Mouse (Mus musculus) erythroid progenitor cell, adult 5-6 weeks (primary cell): Measurements from ENCODE around the gene Harbi1. TPM values are rescaled to one million over a fixed set of nuclear protein-coding genes. Genes with fewer than 3 reads are reported as not detected.

Source experiments
- ATAC-seq: replicated peaks from 2 replicates; pipeline ENCODE4 v1.8.0; 2016; ENCODE audit warnings: moderate number of reproducible peaks, mild to moderate bottlenecking, moderate TSS enrichment, inconsistent platforms; ENCODE audit not compliant: poor library complexity, low FRiP score, severe bottlenecking
- total RNA-seq, 2 experiments: library from RNA; stranded (forward) in 1 of 2; stranded (reverse) in 1 of 2; fragments of 150-400 nt in 1 of 2; fragments of 186-747, 209-891 nt in 1 of 2; gene quantifications; 2 replicates each; pipeline versions ENCODE4 v1.2.3 to v1.2.4; 2015 to 2017; ENCODE audit warnings: low replicate concordance in 2 of 2

The Harbi1 gene
- 0.84 TPM in 1 of 2 replicates, not detected in the other for total RNA-seq (2015; ENCODE audit: low replicate concordance)
- 0.15 and 1.8 TPM in 2 replicates for total RNA-seq (2017; ENCODE audit: low replicate concordance)

DNA sequence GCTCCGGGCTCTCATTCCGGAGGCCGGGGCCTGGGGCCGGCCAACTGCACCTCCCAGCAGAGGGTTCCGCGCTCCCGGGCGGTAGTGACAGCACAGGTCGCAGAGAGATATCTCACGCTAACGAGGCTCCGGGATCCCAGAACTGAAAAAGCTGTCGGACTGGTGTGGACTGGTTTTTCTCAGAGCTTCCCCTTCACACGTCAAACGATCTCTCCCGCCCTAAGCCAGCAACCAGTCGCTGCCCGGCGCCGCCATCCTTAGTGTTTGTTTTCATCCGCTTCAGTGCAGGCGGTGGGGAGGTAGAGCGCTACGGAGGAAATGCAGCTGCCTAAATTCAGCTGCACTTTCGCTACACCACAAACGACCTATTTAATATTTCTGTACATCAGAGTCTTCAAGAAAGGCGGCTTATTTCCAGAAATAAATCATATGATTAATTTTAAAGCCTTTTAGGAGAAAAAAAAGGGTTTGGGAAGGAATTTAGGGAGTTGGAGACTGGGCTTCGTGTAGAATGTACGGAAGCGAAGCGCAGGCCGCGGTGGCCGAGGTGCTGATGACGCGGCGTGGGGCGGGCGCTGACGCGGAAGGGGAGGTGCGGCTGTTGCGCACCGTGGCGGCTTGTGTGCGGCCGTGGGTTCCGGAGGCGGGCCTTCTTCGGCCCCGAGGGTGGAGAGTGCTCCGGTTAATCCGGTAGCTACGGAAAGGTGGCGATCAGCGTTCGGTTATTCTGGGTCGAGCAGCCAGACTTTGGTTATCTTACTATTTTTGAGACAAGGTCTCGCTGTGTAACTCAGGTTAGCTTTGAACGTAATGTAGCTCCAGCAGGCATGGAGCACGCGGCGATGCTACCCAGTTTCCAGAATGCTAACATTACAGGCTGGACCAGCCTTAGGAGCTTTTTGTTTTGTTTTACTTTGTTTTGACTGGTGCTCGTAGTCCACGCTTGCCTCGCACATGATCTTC is at the start of gene Harbi1, which contains the start of gene Atg13:
Gene Harbi1, plus strand, starts transcription at position 581 of the 963 bp plus-strand sequence.
Gene Atg13, minus strand, starts transcription at position 305 of the 963 bp plus-strand sequence.
- peak; percentile 98 for ATAC-seq

DNA sequence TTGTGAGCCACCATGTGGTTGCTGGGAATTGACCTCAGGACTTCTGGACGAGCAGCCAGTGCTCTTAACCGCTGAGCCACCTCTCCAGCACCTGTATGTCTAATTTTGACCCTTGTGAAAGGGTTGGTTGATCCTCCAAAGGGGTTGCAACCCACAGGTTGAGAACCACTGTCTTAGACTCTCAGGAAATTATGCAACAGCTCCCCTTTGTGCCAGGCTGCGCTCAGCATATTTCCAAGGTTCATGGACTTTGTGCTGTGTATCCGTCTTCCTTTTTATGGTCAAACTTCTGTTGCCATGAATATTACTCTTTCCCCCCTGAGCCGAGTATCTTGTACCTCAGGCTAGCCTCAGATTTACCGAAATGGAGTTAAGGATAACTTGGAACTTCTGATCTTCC is 49.7 kb upstream of the Harbi1 start:
- no peak for ATAC-seq

DNA sequence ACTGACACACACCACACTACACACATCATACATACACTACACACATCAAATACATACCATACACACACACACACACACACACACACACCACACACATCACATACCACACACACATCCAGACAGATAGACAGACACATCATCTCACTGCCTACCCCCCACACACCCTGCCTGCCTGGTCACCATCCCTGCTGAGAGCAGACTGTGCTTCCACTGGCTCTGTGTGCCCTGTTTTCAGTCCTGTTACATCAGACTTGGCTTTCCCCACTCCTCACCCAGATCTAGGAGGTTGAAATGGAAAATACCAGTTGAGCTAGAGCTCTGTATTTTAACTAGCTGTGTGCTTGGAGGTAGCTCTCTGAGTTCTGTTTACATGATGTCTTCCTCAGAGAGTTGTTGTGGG is 45.9 kb upstream of the Harbi1 start:
- ATAC-seq: no peak

DNA sequence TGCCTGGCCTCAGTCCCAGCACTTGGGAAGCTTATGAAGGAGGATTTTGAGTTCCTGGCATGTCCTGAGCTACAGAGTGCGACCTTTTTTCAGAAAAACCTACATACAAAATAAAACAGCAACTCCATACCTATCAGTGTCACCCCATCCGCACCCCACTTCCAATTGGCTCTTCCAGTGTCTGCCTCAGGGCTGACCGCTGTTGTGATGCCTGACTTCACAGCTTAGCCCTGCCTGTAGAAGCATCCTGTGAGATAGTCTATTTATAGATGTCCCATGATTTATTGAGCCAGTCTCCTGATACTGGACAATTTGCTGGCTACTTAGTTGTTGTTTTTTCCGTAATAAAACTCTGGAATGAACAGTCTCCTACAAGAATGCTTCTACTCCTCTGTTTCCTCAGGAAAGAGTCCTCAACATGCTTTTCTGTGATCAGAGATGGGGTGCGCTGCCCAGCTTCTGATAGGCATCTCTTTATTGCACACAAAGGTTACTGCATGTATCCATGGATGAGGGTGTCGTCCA is 44.2 kb upstream of the Harbi1 start:
- no peak for ATAC-seq

DNA sequence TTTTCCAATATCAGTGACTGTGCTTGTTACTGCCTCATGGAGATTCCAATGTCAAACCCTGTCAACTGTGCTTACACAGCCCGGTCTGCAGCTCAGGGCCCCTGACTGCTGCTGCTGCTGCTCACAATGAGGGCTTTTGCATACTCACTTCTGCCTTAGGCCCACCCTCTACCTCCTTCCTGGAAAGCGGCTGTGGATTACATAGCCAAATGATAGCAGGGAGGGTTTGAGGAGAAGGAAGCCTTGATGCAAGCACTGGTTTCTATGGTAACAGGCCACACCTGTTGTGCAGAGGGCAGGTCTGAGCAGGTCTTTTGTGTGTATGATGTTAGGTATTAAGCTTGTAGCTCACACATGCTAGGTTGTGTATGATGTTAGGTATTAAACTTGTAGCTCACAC is 42.9 kb upstream of the Harbi1 start:
- no peak for ATAC-seq

DNA sequence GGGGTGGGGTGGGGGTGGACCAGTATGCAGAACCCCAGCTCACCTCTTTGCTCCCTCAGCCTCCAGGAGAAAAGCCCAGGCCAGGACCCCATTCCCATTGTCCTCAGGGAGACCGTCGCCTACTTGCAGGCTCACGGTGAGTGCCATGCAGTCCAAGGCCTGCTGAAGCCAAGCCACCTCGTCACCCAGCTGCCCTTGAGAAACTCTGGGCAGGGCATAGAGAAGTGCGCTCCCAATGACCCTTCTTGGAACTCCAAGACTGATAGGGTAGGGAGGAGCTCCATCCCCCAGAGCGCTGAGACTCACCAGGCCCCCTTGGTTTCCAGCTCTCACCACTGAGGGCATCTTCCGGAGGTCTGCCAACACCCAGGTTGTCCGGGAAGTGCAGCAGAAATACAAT is 41.3 kb upstream of the Harbi1 start:
- no peak for ATAC-seq

DNA sequence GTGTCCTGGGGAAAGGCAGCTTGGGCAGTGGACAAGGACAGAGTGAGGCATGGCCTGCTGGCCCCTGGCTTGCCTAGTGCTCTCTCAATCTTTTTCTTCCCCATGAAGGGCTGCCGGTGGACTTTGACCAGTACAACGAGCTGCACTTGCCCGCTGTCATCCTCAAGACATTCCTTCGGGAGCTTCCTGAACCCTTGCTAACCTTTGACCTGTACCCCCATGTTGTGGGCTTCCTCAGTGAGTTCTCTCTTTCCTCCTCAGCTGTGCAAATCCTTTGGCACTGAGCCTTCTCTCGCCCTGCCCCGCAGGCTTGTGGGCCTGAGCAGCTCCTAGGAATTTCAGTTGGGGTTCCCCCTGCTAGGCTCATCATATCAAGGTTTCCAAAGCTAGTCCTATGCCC is 40.6 kb upstream of the Harbi1 start:
- no peak for ATAC-seq

DNA sequence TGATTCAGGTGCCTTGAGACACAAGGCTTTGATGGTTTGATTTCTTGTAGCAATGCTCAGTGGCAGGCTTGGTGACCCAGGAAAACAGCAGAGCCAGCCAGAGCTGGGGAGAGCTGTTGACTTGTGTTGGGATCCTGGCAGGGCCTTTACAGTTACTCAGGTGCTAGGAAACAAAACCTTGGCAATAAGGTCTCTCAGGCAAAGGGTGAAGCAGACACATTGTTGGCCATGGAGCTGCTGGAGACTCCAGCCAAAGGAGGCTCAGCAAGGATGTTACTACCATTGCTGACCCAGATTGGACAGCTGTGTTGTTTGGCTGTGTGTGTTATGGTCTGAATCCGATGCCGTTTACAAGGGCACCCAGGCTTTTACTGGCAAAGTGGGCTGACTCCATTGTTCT is 37.1 kb upstream of the Harbi1 start:
- no peak for ATAC-seq

DNA sequence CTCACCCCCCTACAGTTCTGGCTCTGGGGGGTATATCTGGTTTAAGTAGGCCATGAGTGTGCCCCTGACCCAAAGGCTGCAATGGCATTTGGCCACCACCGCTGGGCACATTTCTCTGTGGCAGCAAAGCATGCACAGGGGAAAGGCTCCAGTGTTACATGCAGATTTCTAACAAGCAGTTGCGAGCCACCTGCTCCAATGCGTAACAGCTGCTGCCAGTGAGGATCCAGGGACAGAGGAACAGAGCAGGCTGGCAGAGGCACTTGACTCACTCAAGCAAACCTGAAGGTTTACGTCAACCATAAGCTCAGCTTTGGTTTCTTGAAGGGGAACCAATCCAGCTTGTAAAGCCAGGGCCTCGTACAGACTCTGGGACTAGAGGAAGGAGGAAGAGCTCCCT is 35.8 kb upstream of the Harbi1 start:
- ATAC-seq: no peak

DNA sequence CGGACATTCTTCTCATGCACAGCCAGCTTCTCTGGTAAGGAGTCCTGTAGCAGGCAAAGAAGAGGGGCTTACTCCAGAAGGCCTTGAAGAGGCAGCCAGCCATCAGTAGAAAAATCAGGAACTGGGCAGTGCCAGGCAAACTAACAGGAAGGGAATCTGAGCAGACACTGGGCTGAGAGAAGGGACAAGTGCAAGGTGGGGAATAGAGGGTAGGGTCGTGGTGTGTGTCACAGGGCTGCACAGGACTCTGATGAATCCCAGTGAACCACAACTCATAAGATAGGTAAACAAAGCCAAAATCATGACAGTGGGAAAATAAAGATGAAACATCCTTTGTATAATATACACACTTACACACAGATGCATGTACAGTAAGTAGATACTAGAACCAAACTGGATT is 34.2 kb upstream of the Harbi1 start:
- no peak for ATAC-seq

DNA sequence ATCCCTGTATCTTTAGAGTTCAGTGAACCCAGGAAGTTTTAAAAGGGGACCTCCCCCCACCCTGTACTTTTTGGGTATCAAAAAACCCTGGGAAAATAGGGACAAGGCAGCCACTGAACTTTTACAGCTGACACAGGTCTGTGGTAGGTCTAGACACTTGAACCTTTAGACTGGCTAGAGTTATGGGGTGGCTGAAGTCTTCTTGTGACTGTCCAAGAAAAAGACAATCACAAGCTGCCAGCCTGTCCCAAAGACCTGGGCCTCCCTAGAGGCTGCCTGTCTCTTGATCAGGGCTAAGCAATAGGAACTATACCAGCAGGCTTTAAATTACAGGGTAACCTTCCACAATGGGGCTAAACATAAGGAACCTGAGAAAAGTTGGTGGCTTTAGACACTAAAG is 33.7 kb upstream of the Harbi1 start:
- no peak for ATAC-seq

DNA sequence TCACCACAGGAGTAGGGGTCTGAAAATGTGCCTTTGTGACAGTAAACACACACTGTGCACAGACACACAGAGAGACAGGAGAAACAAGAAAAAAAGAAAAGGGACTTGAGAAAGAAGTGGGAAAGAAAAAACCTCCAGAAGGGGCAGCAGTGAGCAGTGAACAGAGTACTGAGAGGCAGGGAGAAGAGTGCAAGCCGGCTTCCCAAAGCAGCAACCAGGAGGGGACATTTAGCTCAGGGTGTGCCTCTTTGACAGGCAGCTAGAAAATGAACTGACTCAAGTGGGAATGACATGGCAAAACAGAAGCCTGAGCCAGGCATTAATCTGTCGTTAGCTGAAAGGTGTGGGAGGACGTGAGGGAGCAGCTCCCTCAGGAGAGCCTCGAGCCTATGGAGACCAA is 27.8 kb upstream of the Harbi1 start:
- ATAC-seq: no peak

DNA sequence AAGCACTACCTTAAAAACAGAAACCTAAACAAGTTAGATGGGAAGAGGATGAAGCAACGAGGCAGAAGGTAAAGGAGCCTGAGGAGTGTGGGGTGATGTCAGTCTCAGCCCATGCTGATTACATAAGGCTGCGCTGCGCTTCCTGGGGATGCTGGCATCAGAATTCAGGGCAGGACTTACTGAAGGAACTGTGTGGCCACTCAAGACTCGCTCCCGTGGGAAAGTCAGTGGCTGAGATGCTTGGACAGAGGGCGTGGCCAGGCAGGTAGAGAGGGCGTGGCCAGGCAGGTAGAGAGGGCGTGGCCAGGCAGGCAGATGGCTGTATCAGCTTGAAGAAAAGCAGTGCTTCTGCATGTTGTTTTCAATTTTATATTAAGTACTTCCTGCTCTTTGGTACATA is 26.7 kb upstream of the Harbi1 start:
- no peak for ATAC-seq

DNA sequence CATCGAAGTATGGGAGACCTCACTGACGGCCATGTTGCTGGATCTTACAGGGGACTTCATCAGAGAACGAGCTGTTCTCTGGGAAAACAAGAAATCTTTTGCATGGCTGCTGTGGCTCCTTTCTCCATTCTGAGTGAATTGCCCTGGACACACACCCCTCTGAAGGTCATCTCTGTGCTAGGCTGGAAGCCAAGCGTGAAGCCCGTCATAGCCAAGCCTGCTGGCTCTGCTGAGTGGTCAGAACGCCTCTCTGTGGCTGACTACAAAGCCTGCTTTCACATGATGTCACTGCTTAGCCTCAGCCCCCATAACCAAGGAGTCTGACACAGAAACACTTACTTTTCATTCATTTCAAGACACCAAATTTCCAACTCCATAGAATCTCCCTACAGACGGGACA is 21.2 kb upstream of the Harbi1 start:
- no peak for ATAC-seq

DNA sequence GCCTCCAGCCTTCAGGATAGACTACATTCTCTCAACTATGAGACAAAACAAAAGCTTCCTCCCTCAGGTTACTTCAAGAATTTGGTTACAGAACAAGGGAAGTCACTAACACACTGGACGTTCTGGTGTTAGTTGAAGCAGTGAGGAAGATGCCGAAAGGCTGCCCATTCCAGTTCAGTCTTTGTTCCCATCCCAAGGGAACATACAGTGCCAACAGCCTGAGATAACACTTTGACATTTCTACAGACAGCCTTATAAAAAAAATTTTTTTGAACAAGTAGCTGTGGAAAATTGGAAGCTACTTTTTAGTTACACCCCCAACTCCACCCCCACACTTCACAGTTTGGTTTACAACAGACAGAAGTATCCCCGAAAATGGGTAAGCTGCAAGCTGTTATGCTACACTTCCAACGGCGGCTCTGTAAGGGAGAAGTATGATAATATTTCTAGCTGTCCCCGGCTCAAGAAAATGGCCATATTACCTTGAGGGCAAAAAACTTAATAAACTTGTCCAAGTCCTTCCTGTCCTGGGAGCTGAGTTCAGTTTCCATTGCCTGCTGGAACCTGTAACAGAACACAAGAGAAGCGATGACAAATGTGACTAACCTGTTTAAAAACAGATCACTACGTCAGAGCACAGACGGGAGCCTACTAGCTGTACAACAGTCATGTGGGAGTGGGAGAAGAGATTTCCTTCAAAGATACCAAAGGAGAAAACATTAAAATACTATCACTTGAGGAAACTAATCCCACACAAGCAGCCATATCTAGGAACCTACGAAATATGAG is 15.0 kb upstream of the Harbi1 start:
- no peak for ATAC-seq

DNA sequence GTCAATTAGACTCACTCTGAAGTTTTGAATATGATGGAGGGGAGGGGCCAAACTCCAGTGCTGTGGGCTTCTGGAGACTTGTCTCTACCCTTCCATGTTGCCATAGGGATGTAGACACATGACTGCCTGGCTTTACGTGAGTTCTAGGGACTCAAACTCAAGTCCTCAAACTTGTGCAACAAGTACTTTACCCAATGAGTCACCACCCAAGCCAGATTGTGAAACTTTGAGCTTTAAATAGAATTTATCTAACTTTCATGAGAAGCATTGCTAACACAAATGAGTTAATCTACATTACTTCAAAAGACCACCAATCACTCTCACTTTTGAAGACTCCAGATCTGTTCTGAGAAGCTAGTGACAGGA is 14.4 kb upstream of the Harbi1 start:
- ATAC-seq: no peak

DNA sequence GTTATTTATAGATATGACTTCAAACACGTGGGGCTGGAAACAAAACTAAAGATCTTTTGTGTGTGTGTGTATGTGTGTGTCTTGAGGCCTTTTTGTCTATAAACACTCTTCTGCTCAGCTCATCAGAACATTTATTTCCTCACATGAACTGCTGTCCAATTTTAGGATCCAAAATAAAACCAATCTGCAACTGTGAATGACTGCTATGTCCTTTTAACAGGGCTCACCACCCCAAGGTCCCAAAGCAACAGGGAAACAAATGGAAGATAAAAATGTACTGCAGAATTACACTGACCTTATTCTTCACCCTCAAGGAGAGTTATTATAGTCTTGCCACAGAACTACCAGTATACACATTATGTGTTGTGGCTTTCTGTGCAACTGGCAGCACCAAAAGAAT is 11.4 kb upstream of the Harbi1 start:
- no peak for ATAC-seq

DNA sequence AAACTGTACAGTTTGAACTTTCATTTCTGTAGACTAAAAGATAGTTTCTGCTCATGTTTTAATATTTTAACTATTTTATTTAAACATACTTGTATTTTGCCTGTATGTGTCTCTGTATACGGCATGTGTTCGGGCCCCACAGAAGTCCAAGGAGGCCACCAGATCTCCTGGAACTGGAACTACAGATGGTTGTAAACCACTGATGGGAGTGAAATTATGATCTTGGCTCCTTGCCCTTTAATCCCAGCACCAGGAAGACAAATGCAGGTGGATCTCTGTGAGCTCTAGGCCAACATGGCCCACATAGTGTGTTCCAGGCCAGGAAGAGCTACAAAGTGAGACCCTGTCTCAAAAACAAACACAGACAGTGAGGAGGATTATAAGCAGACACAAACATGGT is 9.3 kb upstream of the Harbi1 start:
- no peak for ATAC-seq

DNA sequence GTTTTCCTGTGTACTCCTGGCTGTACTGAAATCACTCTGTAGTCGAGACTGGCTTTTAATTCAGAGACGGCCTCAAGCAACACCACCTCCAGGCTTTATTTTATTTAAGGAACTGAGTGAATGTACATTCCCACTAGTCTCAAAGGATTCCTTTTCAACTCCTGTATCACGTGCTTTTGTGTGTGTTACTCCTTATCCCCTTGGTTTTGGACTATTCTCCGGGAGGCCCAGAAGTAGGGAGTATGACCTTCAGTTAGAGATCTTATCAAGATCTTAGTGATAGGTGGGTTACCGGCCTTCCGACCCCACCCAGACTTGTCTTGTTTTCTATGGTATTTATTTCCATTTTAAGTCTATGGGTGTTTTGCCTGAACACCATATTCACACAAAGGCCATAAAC is 4.9 kb upstream of the Harbi1 start:
- no peak for ATAC-seq

DNA sequence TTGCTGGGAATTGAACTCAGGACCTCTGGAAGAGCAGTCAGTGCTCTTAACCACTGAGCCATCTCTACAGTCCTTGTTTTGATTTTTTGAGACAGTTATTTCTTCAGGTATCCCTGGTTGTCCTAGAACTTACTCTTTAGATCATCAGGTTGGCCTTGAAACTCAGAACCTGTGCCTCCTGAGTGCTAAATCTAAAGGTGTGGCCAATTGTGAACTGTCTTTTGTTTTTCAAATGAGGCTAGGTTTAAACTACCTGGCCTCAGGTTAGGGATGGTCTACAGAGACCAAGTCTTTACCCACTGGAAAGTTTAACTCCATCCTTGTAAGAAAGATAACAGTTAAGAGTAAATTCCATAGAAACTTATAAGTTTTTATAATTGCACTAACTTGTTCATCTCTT is 4.2 kb upstream of the Harbi1 start:
- no peak for ATAC-seq

DNA sequence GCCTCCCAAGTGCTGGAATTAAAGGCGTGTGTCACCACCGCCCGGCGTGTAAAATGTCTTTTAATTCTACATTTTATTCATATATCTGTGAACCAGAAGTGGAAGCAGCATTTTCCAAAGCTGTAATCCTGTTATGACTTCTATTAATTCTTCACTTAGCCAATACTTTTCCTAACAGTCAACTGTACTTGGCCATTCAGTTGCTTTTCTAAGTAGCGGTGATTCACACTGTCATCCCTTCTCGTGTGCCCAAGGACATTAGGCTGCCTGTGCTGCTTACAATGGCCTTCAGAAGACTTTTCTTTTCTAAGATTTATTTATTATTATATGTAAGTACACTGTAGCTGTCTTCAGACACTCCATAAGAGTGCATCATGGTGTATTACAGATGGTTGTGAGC is 2.3 kb upstream of the Harbi1 start:
- no peak for ATAC-seq
